Mouse (Mus musculus): ENCODE data around the gene Dusp22. TPM values are rescaled to one million over a fixed set of nuclear protein-coding genes. Genes with fewer than 3 reads are reported as not detected.

The Dusp22 gene
- polyA plus RNA-seq, 1 experiment, result 10.3 TPM

DNA sequence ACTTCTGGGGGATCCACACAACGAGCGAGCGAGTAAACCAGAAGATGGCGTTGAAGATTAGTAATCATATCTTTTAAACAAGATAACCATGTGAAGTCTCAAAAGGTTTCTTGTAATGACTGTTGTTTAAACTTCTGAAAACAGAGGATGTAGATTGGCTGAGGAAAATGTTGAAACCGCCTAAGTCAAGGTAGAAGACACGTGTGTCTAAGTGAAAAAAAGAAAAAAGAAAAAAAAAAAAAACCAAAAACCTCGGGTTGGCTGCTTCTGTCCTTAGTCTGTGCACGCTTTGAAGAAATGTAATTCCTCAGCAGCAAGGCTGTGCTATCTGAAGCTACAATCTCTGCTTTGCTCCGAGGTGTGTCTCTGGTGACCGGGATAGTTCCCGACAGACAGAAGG lies 87.7 kb downstream of the Dusp22 start:
- no peak for DNase-seq (ENCODE audit: low read depth in 1 of 2, low spot score in 2 of 2)
- TF ChIP-seq POLR2A (IDR thresholded peaks at IDR 0.05; ENCODE audit: low read depth, low read length) (no peak), CTCF (IDR thresholded peaks at IDR 0.05; ENCODE audit: extremely low read depth, insufficient read depth, insufficient read length, insufficient replicate concordance) (no peak)
- Histone ChIP-seq H3K4me3 (ENCODE audit: extremely low read depth, insufficient read depth, insufficient read length) (no peak overlapping the region), H3K36me3 (ENCODE audit: control insufficient read depth, insufficient read depth, low read length) (peaks cover 8% of the 10 kb centered on the region), H3K27me3 (ENCODE audit: control insufficient read depth, insufficient read depth, low read length) (no peaks in the 10 kb centered on the region), H3K4me1 (ENCODE audit: control insufficient read depth, insufficient read depth, insufficient read length) (peaks cover 5% of the 10 kb centered on the region), H3K27ac (ENCODE audit: insufficient read depth, low read length) (no peak overlapping the region)
- 51% methylated on average over 11 of the region's 11 CpGs for WGBS

DNA sequence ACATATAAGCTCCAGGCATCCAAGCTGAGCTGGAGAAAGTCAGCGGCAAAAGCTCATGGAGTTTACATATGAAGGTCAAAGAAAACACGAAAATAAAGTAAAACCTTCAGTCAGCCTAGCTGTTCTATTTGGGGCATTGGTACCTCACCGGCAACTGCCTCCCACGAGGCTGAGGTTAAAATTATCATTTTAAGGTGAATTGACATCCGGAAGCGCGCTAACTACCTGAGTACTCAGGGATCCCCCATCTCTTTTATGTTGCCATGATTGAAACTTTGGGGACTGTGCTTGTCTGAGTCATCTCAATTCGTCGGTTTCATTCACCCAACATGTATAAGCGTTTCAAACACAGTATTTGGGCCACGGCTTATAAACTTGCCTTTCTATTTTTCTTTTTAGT lies 88.5 kb downstream of the Dusp22 start:
- no peak overlapping the region; the same call in 1 of the 2 replicates for H3K4me3 ChIP-seq (ENCODE audit: extremely low read depth, insufficient read depth, insufficient read length)
- TF ChIP-seq CTCF (IDR thresholded peaks at IDR 0.05; ENCODE audit: extremely low read depth, insufficient read depth, insufficient read length, insufficient replicate concordance) (no peak), POLR2A (IDR thresholded peaks at IDR 0.05; ENCODE audit: low read depth, low read length) (no peak)
- 53% methylated on average over 11 of the region's 11 CpGs for whole genome bisulfite sequencing

DNA sequence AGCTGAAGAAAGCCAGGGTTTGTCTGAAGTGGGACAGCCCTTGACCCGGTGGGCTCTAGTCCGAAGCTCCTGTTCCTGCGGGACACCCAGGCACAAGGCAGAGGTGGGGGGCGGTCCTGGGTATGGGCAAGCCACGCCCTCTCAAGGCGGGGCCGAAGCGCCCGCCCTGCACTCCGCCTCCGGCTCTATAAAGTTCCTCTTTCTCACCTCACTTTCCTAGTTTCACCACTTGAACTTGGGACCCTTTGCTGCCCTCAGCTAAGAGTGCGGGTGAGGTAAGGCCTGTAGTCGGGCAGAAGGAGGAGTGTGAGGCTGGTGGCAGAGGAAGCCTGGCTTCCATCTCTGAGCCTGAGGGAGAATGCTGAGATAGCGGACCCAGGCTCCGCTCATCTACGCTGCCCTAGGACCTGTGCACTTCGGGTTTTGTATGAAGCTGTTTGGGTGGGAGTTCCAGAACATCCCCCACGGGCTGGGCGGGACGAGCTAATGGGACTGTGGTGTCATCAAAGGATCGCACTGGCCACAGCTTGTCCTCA lies 89.3 kb downstream of the Dusp22 start, which contains the start of gene Irf4:
Irf4 (plus strand) TSS at position 206 of the 536 bp plus-strand sequence.
- H3K27ac ChIP-seq (ENCODE audit: insufficient read depth, low read length), result peak within 1 kb of the TSS; percentile 78

More for the DNA sequence above, 88.5 kb downstream of the Dusp22 start:
- no peak overlapping the region for H3K27ac ChIP-seq (ENCODE audit: insufficient read depth, low read length)
- H3K36me3 ChIP-seq (ENCODE audit: control insufficient read depth, insufficient read depth, low read length), result peaks cover 15% of the 10 kb centered on the region
- H3K4me1 ChIP-seq (ENCODE audit: control insufficient read depth, insufficient read depth, insufficient read length), result peaks cover 7% of the 10 kb centered on the region
- DNase-seq (ENCODE audit: low read depth in 1 of 2, low spot score in 2 of 2), result no peak
- no peaks in the 10 kb centered on the region for H3K27me3 ChIP-seq (ENCODE audit: control insufficient read depth, insufficient read depth, low read length)

DNA sequence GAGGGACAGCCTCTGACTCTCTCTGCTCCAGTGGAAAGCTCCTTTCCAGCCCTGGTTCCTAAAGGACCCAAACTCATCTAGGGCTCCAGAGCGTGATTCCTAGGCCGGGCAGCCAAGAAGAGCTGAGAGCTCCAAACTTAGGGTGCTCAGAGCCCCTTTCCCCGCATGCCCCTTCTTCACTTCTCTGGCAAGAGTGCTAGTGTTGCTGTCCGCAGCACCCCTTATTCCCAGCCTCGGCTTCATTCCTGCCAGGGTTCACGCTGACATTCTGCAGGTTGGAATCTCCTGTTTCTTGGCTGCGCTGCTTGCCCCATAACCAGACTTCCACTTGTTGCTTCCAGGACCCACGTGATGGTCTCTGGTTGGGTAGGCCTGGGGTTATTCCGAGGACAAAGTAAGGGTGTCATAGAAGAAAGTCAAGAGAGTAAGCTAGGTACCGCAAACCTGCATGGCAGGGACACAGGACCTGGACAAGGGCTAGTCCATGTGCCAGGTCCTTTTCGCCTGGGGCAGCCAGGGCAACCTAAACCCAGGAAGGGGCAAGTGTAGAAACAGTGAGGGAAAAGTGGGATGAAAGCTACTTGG lies 89.8 kb downstream of the Dusp22 start:
- peak overlapping the region; percentile 72 for H3K4me3 ChIP-seq (ENCODE audit: extremely low read depth, insufficient read depth, insufficient read length)
- H3K27me3 ChIP-seq (ENCODE audit: control insufficient read depth, insufficient read depth, low read length), result no peaks in the 10 kb centered on the region
- no peak for DNase-seq (ENCODE audit: low read depth in 1 of 2, low spot score in 2 of 2)
- H3K4me1 ChIP-seq (ENCODE audit: control insufficient read depth, insufficient read depth, insufficient read length), result peaks cover 7% of the 10 kb centered on the region
- peak overlapping the region; percentile 78 for H3K27ac ChIP-seq (ENCODE audit: insufficient read depth, low read length)
- 16% methylated on average over 11 of the region's 11 CpGs for WGBS
- no peak for TF ChIP-seq CTCF (IDR thresholded peaks at IDR 0.05; ENCODE audit: extremely low read depth, insufficient read depth, insufficient read length, insufficient replicate concordance)
- TF ChIP-seq POLR2A (IDR thresholded peaks at IDR 0.05; ENCODE audit: low read depth, low read length), result no peak
- peaks cover 21% of the 10 kb centered on the region for H3K36me3 ChIP-seq (ENCODE audit: control insufficient read depth, insufficient read depth, low read length)

More for the DNA sequence above, 89.3 kb downstream of the Dusp22 start, which contains the start of gene Irf4:
- DNase-seq (ENCODE audit: low read depth in 1 of 2, low spot score in 2 of 2), result peak; percentile 78 to 89
- peak; percentile 95 for TF ChIP-seq POLR2A (IDR thresholded peaks at IDR 0.05; ENCODE audit: low read depth, low read length)
- TF ChIP-seq CTCF (IDR thresholded peaks at IDR 0.05; ENCODE audit: extremely low read depth, insufficient read depth, insufficient read length, insufficient replicate concordance), result no peak
- Histone ChIP-seq H3K27me3 (ENCODE audit: control insufficient read depth, insufficient read depth, low read length) (no peaks in the 10 kb centered on the region), H3K4me3 (ENCODE audit: extremely low read depth, insufficient read depth, insufficient read length) (peak within 1 kb of the TSS; percentile 72), H3K36me3 (ENCODE audit: control insufficient read depth, insufficient read depth, low read length) (peaks cover 18% of the 10 kb centered on the region), H3K4me1 (ENCODE audit: control insufficient read depth, insufficient read depth, insufficient read length) (peaks cover 7% of the 10 kb centered on the region)
- 4% methylated on average over 21 of the region's 21 CpGs for WGBS

DNA sequence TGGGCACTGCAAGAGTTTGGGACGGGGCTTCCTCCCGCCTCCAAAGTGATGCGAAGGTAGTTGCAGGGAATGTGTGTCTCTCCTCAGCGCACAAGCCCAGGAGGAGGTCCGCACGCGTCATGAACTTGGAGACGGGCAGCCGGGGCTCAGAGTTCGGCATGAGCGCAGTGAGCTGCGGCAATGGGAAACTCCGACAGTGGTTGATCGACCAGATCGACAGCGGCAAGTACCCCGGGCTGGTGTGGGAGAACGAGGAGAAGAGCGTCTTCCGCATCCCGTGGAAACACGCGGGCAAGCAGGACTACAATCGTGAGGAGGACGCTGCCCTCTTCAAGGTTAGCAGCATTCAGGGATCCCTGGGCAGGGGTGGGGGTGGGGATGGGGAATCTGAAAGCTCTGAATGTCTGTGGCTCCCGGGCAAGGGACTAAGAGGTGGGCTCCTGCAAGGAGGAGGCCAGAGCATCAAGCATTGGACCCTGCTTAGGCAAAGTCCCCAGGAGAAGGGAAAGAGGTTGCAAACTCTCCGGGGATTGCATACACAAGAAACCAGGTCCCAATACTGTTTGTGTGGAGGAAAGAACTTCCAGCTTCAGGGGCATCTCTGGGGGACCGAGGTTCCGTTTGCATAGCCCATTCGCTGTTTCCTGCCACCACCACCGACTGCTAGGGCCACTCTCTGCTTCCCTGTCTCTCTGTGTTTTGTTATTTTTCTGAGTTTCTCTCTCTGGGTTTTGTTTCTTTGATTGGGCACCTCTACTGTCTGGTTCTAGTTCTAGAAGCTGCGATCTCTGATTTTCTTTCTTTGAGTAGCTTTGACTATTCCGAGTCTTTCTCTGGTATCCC lies 90.9 kb downstream of the Dusp22 start:
- DNase-seq (ENCODE audit: low read depth in 1 of 2, low spot score in 2 of 2), result no peak
- WGBS, result 3% methylated on average over 33 of the region's 33 CpGs
- Histone ChIP-seq H3K4me3 (ENCODE audit: extremely low read depth, insufficient read depth, insufficient read length) (peak overlapping the region; percentile 72), H3K36me3 (ENCODE audit: control insufficient read depth, insufficient read depth, low read length) (peaks cover 28% of the 10 kb centered on the region), H3K4me1 (ENCODE audit: control insufficient read depth, insufficient read depth, insufficient read length) (peaks cover 13% of the 10 kb centered on the region), H3K27ac (ENCODE audit: insufficient read depth, low read length) (peak overlapping the region; percentile 62), H3K27me3 (ENCODE audit: control insufficient read depth, insufficient read depth, low read length) (no peaks in the 10 kb centered on the region)
- TF ChIP-seq POLR2A (IDR thresholded peaks at IDR 0.05; ENCODE audit: low read depth, low read length), result no peak
- no peak for TF ChIP-seq CTCF (IDR thresholded peaks at IDR 0.05; ENCODE audit: extremely low read depth, insufficient read depth, insufficient read length, insufficient replicate concordance)

DNA sequence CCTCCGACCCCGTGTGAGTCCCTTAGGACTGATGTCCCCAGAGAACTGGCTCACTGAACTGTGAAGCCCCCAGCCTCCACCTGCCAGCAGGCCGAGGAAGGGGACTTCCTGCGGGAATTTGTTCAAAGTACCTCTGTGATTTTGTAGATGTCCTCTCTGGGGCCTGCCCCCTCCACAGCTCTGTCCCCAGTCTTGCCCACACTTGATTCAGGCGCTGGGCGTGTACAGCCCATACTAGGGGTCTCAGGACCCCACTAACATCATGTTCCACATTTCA lies 91.4 kb downstream of the Dusp22 start:
- 41% methylated on average over 6 of the region's 6 CpGs for WGBS
- no peak for DNase-seq (ENCODE audit: low read depth in 1 of 2, low spot score in 2 of 2)
- Histone ChIP-seq H3K27me3 (ENCODE audit: control insufficient read depth, insufficient read depth, low read length) (no peaks in the 10 kb centered on the region), H3K27ac (ENCODE audit: insufficient read depth, low read length) (peak overlapping the region; percentile 62), H3K4me3 (ENCODE audit: extremely low read depth, insufficient read depth, insufficient read length) (peak overlapping the region; percentile 38; the same call in 1 of the 2 replicates), H3K36me3 (ENCODE audit: control insufficient read depth, insufficient read depth, low read length) (peaks cover 32% of the 10 kb centered on the region), H3K4me1 (ENCODE audit: control insufficient read depth, insufficient read depth, insufficient read length) (peaks cover 17% of the 10 kb centered on the region)
- TF ChIP-seq POLR2A (IDR thresholded peaks at IDR 0.05; ENCODE audit: low read depth, low read length) (no peak), CTCF (IDR thresholded peaks at IDR 0.05; ENCODE audit: extremely low read depth, insufficient read depth, insufficient read length, insufficient replicate concordance) (no peak)

All from spleen, adult 2 months (tissue).